Mouse (Mus musculus) small intestine, adult 2 months (tissue): ENCODE measurements at regions not wholly inside any gene's neighbourhood (a gene's known extent, or its start where the extent isn't known, plus 50 kb on each side); places are given as distances from the start of the nearest gene placed in this dataset.

Source experiments
- CTCF ChIP-seq: fragments of 200-500 bp; IDR thresholded peaks from 2 replicates; pipeline ENCODE4 v1.5.1; 2012; ENCODE audit warnings: low read depth, mild to moderate bottlenecking, control low read depth, inconsistent platforms, low read length, moderate library complexity, mixed read lengths; ENCODE audit not compliant: insufficient replicate concordance, insufficient read length; ENCODE audit errors: extremely low read depth
- POLR2A ChIP-seq: fragments of 200-500 bp; IDR thresholded peaks from 2 replicates; pipeline ENCODE4 v1.6.1; 2012; ENCODE audit warnings: low read depth, mild to moderate bottlenecking, control low read depth, inconsistent platforms, low read length, moderate library complexity

DNA sequence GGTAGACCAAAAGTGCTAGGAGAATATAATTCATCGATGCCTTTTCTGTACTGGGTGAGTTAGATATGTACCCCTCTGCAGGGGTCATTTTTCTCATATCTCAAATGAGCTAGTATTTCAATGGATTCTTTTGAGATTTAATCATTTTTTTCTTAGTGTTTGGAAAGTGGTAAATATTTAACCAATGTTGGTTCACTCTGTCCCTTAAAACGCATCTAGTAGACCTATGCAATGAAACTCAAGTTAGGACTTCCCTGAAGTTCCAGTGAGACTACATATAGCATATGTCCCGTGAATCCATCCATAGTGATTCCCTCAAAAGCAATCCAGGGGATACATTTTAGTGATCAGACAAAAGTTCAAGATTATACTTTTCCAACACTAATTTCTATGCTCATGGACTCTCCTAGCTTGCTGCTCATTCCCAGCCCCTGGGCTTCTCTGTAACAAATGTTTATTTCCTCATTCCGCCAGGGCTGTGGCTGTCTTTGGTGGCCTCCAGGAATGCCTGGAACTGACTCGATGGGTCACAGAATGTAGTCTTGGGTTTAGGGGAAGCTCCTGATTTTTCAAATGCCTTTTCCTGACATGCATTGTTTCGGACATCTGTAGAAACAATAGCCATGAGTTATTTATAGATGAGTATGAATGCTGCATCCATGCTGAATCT is 74.4 kb upstream of the Slco3a1 start:
- TF ChIP-seq CTCF, result no peak
- TF ChIP-seq POLR2A, result no peak
